Mouse (Mus musculus) B cell, adult 62 days (primary cell): ENCODE data around the gene Gm5678. TPM values are rescaled to one million over a fixed set of nuclear protein-coding genes. Genes with fewer than 3 reads are reported as not detected.

Experiments
- total RNA-seq: library from RNA; stranded (reverse); gene quantifications from 4 replicates; pipeline ENCODE4 v1.2.4, GENCODE M21; 2023

Gene Gm5678
- total RNA-seq: 0.66 to 1.1 TPM (median 0.74 TPM) in 4 replicates

GRCm38 (mm10) chr16:93627761-93628400, at the start of gene Gm5678:
Gm5678 (plus strand) TSS chr16:93628097.

GRCm38 (mm10) chr16:93603439-93604212, 24.3 kb upstream of the Gm5678 start, which contains the start of gene Setd4:
Setd4 (minus strand) TSS chr16:93604063.

GRCm38 (mm10) chr16:93605553-93605952, 22.3 kb upstream of the Gm5678 start, which contains the start of gene Cbr1:
Cbr1 (plus strand) TSS chr16:93605853.

Other genes with a start within 250 kb of the Gm5678 start
- gene Setd4, start 24.0 kb upstream of the Gm5678 start, total RNA-seq: 14.5 to 17.2 TPM (median 15.4 TPM) in 4 replicates
- gene Cbr1, start 22.2 kb upstream of the Gm5678 start, total RNA-seq: 16.7 to 19.7 TPM (median 19.3 TPM) in 4 replicates
- gene Cbr3, start 55.1 kb downstream of the Gm5678 start, total RNA-seq: not detected in 4 replicates
- gene Dop1b, start 83.8 kb downstream of the Gm5678 start, total RNA-seq: 45.4 to 60.6 TPM (median 51.7 TPM) in 4 replicates
- gene Morc3, start 204.0 kb downstream of the Gm5678 start, total RNA-seq: 123 to 154 TPM (median 139 TPM) in 4 replicates